Mouse (Mus musculus) layer of hippocampus, postnatal 25 days (tissue): ENCODE results near the gene Chga. TPM values are rescaled to one million over a fixed set of nuclear protein-coding genes. Genes with fewer than 3 reads are reported as not detected.

Experiments used
- DNase-seq, 2 experiments: peaks; one replicate each; pipeline ENCODE4 v3.0.0; 2022; ENCODE audit warnings: mixed read lengths in 2 of 2, low spot score in 1 of 2; ENCODE audit errors: extremely low spot score in 1 of 2
- total RNA-seq, 2 experiments: library from RNA; stranded (reverse); gene quantifications; 2 replicates each; pipeline ENCODE4 v1.2.3; 2021

Chga gene
- total RNA-seq, result 100 to 1,000 TPM; 132 to 135 TPM

DNA sequence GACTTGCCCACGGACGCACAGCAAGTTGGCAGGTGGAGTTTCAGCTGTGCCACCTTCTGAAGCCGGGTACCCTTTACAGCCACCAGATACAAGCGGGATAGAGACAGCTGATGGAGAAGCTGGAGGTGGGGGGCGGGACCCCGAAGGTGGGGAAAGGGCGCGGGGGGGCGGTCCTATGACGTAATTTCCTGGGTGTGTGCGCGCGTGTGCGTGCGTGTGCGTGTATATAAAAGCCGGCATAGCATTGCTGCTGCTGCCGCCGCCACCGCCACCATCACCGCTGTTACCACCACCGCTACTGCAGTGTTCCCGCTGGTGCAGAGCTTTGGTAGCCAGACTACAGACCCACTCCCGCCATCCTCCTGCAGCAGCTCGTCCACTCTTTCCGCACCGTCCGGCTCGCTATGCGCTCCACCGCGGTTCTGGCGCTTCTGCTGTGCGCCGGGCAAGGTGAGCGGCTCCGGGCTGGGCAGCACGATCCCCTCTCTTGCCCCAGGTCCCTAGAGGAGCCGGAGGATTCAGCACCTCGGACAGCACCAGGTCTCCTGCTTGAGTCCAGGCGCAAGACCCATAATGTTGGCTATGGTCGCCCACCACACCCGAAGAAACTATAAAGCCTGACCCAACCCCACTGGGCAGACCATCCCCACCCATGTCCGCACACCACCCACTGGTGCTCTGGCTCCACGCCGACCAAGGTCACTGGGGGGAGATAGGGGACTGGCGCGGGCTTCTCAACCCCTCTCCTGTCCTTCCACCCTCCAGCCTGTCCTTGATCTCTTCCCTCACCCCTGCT, at the start of gene Chga:
Gene Chga, plus strand, starts transcription at position 249 of the 796 bp plus-strand sequence.
- peak; percentile 77 to 83 for DNase-seq

DNA sequence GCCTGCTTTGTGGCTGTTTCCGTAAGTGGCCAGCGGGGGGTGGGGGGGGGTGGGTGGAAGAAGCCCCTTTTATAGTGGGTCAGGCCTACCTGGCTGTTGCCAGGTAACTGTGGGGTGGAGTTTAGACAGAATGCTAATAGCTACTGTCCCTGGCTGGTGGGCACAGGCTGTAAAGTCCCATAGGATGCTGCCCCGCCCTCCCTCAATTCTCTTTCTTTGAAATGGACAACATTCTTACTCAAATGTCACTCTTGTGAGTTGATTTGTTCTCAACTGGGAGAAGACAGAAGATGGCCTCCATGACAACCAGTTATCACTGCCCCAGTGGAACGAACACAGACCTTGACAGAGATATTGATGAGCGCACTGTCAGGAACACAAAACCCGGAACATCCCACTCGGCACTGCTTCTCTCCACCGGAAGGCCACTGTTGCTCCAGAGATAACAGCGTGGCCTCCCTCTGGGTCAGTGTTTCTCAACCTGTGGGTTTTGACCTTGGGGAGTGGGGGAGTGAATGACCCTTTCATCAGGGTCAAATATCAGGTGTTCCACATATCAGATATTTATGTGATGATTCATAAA, 49.5 kb upstream of the Chga start:
- no peak for DNase-seq

- no peak for DNase-seq
Observed at GRCm38 (mm10) chr12:102505949-102506348, 48.8 kb upstream of the Chga start.

GRCm38 (mm10) chr12:102511363-102511762, 43.4 kb upstream of the Chga start:
- no peak for DNase-seq

GRCm38 (mm10) chr12:102514151-102514550, 40.6 kb upstream of the Chga start:
- no peak for DNase-seq

- no peak for DNase-seq
Observed at GRCm38 (mm10) chr12:102514751-102515150, 40.0 kb upstream of the Chga start.

- no peak for DNase-seq
Observed at GRCm38 (mm10) chr12:102516151-102516550, 38.6 kb upstream of the Chga start.

DNA sequence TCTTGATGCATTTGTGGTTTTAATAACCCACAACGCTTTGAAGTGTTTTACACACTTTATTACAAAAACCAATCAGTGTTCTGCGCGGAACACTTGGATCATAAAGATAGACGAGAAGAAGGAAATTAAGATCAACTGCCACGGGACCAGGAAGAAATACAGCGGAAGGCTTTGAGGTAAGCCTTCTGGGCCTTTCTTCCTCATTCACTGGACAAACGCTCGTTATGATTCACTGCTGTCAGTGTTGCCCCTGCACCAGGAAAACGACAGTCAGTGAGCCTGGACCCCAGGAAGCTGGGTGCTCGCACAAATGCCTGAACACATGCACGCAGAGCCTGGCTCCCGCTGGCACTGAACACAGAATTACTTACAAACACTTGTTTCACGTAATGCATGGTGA, 37.1 kb upstream of the Chga start:
- no peak for DNase-seq

DNA sequence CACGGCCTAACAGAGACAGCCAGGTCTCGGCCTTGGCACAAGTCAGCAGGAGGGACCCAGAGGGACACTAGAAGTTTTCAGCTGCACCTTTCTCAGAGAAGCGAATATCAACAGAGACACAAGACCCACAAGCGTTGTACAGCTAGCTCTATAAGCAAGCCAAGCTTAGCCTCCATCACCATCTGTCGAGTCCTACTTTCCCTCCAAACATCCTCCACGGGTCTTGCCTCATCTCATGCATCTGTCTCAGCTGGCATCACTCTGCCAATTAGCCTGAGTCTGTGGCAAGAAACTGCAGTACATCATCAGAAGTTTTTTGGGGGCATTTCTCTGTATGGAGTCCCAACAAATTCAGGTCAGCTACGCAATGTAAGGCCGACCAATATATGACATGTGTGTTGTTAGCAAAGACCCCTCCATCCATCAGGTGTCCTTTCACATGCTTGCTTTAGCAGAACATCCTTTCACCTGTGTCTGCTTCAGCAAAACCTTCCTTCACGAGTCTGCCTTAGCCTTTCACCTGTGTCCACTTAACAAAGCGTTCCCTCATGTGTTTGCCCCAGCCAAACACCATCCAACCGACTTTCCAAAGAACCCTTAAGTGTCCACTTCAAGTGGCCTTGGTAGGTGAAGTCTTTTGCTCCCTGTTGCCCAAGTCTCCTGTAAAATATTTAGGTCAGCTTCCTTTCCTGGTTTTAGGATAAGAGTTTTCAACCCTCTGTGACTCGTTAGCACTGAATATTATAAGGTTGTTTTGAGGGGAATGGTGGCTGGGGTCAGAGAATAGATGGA, 34.6 kb upstream of the Chga start:
- no peak for DNase-seq

DNA sequence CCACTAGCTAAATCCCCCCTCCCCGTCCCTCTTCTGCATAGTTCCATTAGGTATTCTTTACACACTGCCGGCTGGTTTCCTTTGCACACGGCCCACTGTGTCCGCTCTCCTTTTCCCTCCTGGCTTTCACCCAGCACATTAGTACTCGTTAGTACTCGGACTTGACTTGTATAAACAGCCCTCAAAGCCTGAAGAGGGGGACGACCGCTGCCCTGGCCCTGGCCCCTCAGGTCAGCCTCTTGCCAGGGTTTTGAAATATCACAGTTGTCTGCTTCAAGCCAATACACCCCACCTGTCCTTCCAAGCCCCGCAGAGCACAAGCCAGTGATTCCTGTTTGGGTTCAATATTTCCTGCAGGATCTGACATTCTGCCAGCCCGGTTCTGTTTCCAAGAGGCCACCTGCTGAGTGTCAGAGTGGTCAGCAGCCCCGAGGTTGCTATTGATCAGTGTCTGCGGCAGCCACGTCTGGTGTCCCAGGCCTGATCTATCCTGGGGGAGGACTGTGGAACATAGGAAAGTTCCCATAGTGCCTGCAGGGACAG, 32.9 kb upstream of the Chga start:
- DNase-seq, result no peak

- no peak for DNase-seq
Observed at GRCm38 (mm10) chr12:102524216-102524615, 30.6 kb upstream of the Chga start.

DNA sequence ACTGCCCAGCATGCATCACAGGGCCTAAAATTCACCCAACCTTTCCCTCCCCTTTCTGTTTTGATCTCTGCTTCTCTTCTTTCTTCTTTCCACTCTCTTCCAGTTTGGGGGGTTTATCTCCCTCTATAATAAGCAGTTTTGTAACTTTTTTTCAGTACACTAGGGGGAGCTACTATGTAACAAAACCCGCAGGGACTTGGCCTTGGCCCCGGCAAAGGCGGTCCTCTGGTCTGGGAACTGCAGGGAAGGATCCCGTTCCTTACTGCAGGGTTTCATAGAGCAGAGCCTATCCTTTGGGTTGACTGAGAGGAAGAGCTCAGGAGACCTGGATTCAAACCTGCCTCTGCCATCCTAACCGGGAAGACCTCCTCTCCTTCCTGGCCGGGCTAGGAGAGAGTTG, 30.0 kb upstream of the Chga start:
- no peak for DNase-seq

DNA sequence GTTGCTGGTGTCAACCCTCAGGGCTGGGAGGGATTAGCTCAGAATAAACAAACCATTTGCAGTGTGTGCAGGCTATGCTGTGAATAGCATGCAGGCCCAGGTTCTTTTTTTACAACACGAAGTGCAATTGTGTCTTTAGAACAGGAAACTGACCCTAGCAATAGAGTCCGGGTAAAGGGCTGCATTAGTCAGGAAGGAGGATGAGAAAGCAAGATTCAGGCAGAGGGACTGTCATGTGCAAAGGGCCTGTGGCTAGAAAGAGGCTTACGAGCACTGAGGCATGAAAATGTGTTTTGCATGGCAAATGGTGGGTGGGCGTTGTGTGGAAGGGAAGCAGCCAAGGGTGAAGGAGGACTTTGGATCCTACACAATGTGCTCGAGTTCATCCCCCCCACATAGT, 26.8 kb upstream of the Chga start:
- DNase-seq, result no peak

DNA sequence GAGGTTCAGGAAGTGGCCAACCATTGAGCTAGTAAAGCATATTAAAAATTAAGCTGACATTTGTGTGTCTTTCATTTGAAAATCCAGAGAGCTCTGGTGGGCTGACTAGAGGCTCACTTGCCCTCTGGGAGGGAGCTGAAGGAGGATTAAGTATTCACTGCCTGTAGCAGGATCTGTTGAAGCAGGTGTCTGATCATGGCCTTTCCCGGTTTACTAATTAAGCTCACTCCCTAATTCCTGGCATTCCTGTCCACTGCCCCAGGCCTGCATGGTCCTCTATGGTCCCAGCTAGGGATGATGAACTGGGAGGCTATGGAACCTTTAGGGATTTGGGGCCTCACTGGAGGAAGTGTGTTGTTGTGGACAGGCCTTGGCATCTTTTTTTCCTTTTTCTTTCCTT, 19.0 kb upstream of the Chga start:
- no peak for DNase-seq

GRCm38 (mm10) chr12:102540278-102540677, 14.5 kb upstream of the Chga start:
- no peak for DNase-seq

GRCm38 (mm10) chr12:102541168-102541567, 13.6 kb upstream of the Chga start:
- no peak for DNase-seq

DNA sequence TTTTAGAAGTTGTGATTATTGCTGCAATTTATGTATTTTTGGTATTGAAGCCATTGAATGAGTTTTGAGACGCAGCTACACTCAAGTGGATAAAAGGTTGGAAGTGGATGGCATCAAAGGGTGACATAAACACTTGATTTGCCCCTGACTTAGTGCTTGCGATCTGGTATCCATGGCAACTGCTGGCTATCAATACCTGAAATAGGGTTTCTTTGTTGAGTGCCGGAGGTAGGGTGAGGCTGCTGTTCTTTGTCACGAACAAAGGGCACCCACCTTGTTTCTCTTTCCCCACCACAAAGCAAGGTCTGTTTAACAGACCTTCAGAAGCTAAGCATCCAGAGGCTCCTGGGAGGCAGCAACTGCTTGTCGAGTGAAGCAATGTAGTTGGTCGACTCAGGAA, 9.6 kb upstream of the Chga start:
- DNase-seq, result no peak

DNA sequence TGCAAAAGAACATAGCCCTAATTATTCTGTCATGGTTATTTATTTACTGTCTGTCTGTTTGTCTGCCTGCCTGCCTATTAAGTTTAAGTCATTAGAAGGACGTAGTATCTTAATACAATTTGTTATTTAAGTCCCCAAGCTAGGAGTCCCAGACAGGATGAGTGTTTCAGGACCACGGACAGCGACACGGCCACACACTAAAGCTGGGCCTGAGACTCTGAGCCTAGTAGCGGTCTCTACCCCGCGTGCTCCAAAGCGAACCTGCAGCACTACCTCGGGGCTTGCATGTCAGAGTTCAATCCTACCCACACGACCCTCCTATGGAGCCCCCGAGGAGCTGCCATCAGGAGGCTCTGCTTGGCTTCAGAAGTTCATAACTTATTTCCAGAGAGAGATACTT, 4.2 kb upstream of the Chga start:
- DNase-seq, result peak in 1 of 2 experiments; percentile 62

- no peak for DNase-seq
Observed at GRCm38 (mm10) chr12:102551186-102551585, 3.6 kb upstream of the Chga start.

GRCm38 (mm10) chr12:102552001-102552400, 2.8 kb upstream of the Chga start:
- DNase-seq, result no peak

GRCm38 (mm10) chr12:102553705-102554275, 979 bp upstream of the Chga start:
- DNase-seq, result no peak
